Mouse (Mus musculus) CH12.LX (cell line): ENCODE measurements around the gene Aplp2.

Experiments used
- CTCF ChIP-seq, 2 experiments: IDR thresholded peaks in 1 of 2; conservative IDR thresholded peaks in 1 of 2; 2 replicates each; pipeline ENCODE4 v1.5.1; 2011 to 2012; ENCODE audit warnings: low read depth in 2 of 2, low read length in 2 of 2, improper control_type of control experiment in 1 of 2, inconsistent platforms in 1 of 2, mild to moderate bottlenecking in 1 of 2, moderate library complexity in 1 of 2
- E2F4 ChIP-seq: IDR thresholded peaks from 2 replicates; pipeline ENCODE4 v1.6.1; 2011; ENCODE audit warnings: low read depth, low read length, improper control_type of control experiment; ENCODE audit not compliant: insufficient replicate concordance
- ELF1 ChIP-seq: IDR thresholded peaks from 2 replicates; pipeline ENCODE4 v1.6.1; 2014; ENCODE audit warnings: low read depth, mild to moderate bottlenecking, inconsistent platforms, low read length, improper control_type of control experiment
- EP300 ChIP-seq: IDR thresholded peaks from 2 replicates; pipeline ENCODE4 v1.6.1; 2011; ENCODE audit warnings: low read length, improper control_type of control experiment
- HCFC1 ChIP-seq: IDR thresholded peaks from 2 replicates; pipeline ENCODE4 v1.6.1; 2012; ENCODE audit warnings: low read depth, mild to moderate bottlenecking, inconsistent platforms, low read length, improper control_type of control experiment
- MXI1 ChIP-seq: IDR thresholded peaks from 2 replicates; pipeline ENCODE4 v1.6.1; 2011; ENCODE audit warnings: mild to moderate bottlenecking, low read depth, low read length, improper control_type of control experiment
- MYC ChIP-seq: IDR thresholded peaks from 2 replicates; pipeline ENCODE4 v1.6.1; 2011; ENCODE audit warnings: low read depth, mild to moderate bottlenecking, improper control_type of control experiment, low read length
- PAX5 ChIP-seq: IDR thresholded peaks from 2 replicates; pipeline ENCODE4 v1.6.1; 2012; ENCODE audit warnings: low read length, inconsistent platforms, mixed read lengths
- POLR2A ChIP-seq: IDR thresholded peaks from 2 replicates; pipeline ENCODE4 v1.6.1; 2011; ENCODE audit warnings: low read depth, mild to moderate bottlenecking, improper control_type of control experiment, low read length
- TCF12 ChIP-seq: IDR thresholded peaks from 2 replicates; pipeline ENCODE4 v1.6.1; 2014; ENCODE audit warnings: low read depth, mild to moderate bottlenecking, inconsistent platforms, low read length, improper control_type of control experiment
- ZC3H11A ChIP-seq: IDR thresholded peaks from 2 replicates; pipeline ENCODE4 v1.6.1; 2012; ENCODE audit warnings: low read depth, mild to moderate bottlenecking, inconsistent platforms, low read length, improper control_type of control experiment

DNA sequence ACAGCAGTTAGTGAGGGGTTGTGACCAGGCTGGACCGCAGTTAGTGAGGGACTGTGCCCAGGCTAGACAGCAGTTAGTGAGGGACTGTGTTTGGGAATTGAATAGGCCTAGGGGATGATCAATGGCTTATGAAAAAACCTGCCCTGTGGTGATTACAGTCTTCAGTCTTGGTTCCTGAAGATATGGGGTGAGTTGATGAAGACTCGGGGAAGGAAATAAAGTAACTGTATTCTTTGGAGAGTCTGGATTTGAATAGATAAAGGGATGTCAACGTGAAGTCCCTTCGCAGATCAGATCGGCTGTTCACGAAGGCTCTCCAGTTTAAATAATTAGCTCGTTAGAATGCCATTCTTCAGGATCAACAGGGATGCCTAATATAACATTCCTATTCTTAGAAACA is 44.3 kb upstream of the Aplp2 start:
- TF ChIP-seq CTCF (conservative IDR thresholded peaks at IDR 0.05 in 1 of 2, IDR thresholded peaks at IDR 0.05 in 1 of 2; ENCODE audit: low read depth in 2 of 2, low read length in 2 of 2) (no peak), ELF1 (no peak), EP300 (no peak), TCF12 (no peak), ZC3H11A (no peak), MXI1 (no peak), POLR2A (no peak), HCFC1 (no peak), E2F4 (no peak), MYC (no peak), PAX5 (no peak)
